Mouse (Mus musculus): ENCODE results near the gene Zfp36l2. TPM values are rescaled to one million over a fixed set of nuclear protein-coding genes. Genes with fewer than 3 reads are reported as not detected.

The Zfp36l2 gene
- total and polyA plus RNA-seq, 2 experiments from 2014 or later = 5.1 to 9.6 TPM

DNA sequence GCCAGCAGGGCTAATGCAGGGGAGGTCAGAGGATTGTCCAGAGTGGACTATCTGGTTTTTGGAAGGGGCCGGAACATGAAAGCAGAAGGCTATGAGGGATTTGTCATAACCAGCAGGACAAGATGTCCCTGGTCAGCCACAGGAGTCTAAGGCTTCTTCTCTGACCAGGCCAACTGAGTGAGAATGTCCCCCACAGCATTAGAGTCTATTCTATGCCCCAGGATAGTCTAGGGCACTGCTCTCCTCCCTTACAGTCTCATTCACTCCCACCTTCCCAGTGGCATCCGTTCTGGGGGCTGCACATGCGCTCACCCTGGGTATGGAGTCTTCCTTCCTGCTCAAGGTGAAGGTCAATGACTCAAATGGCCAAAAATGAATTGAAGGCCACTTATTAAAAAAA, 19.9 kb upstream of the Zfp36l2 start:
- no peaks in the 10 kb centered on the region for H3K9me3 ChIP-seq (ENCODE audit: low read length)
- WGBS = 96% methylated on average over 3 of the region's 3 CpGs
- peaks cover 6% of the 10 kb centered on the region; the same call in 1 of the 2 replicates for H3K36me3 ChIP-seq (ENCODE audit: insufficient read depth)
- H3K4me2 ChIP-seq (ENCODE audit: low read depth) = no peak overlapping the region
- no peaks in the 10 kb centered on the region for H3K27me3 ChIP-seq (ENCODE audit: insufficient read depth, low read length)
- H3K9ac ChIP-seq = no peak overlapping the region
- no peak for ATAC-seq
- no peak overlapping the region for H3K4me3 ChIP-seq (ENCODE audit: low read depth, low read length)
- DNase-seq = no peak
- no peak overlapping the region for H3K27ac ChIP-seq (ENCODE audit: low read depth, low read length)
- no peak for TF ChIP-seq CTCF (IDR thresholded peaks at IDR 0.05; ENCODE audit: low read depth)
- H3K4me1 ChIP-seq (ENCODE audit: insufficient read depth) = no peaks in the 10 kb centered on the region

- Histone ChIP-seq H3K4me2 (ENCODE audit: low read depth) (no peak overlapping the region), H3K27me3 (ENCODE audit: insufficient read depth, low read length) (no peaks in the 10 kb centered on the region), H3K4me1 (ENCODE audit: insufficient read depth) (no peaks in the 10 kb centered on the region), H3K36me3 (ENCODE audit: insufficient read depth) (peaks cover 6% of the 10 kb centered on the region; the same call in 1 of the 2 replicates), H3K27ac (ENCODE audit: low read depth, low read length) (no peak overlapping the region), H3K9me3 (ENCODE audit: low read length) (no peaks in the 10 kb centered on the region), H3K9ac (no peak overlapping the region), H3K4me3 (ENCODE audit: low read depth, low read length) (no peak overlapping the region)
- DNase-seq (no peak), ATAC-seq (no peak)
- TF ChIP-seq CTCF (IDR thresholded peaks at IDR 0.05; ENCODE audit: low read depth) = no peak
- 87% methylated on average over 3 of the region's 3 CpGs for WGBS
These were observed 18.5 kb upstream of the Zfp36l2 start for GRCm38 (mm10) chr17:84206239-84206638.

- DNase-seq (no peak), ATAC-seq (no peak)
- H3K36me3 ChIP-seq (ENCODE audit: insufficient read depth) = peaks cover 6% of the 10 kb centered on the region; the same call in 1 of the 2 replicates
- H3K9me3 ChIP-seq (ENCODE audit: low read length) = no peaks in the 10 kb centered on the region
- H3K27me3 ChIP-seq (ENCODE audit: insufficient read depth, low read length) = no peaks in the 10 kb centered on the region
- H3K4me2 ChIP-seq (ENCODE audit: low read depth) = no peak overlapping the region
- TF ChIP-seq CTCF (IDR thresholded peaks at IDR 0.05; ENCODE audit: low read depth) = no peak
- no peak overlapping the region for H3K27ac ChIP-seq (ENCODE audit: low read depth, low read length)
- WGBS = 87% methylated on average over 5 of the region's 5 CpGs
- H3K9ac ChIP-seq = no peak overlapping the region
- no peaks in the 10 kb centered on the region for H3K4me1 ChIP-seq (ENCODE audit: insufficient read depth)
- H3K4me3 ChIP-seq (ENCODE audit: low read depth, low read length) = no peak overlapping the region
These were observed 17.2 kb upstream of the Zfp36l2 start for GRCm38 (mm10) chr17:84204962-84205361.

- H3K9me3 ChIP-seq (ENCODE audit: low read length) = no peaks in the 10 kb centered on the region
- H3K4me1 ChIP-seq (ENCODE audit: insufficient read depth) = no peaks in the 10 kb centered on the region
- H3K36me3 ChIP-seq (ENCODE audit: insufficient read depth) = peaks cover 6% of the 10 kb centered on the region; the same call in 1 of the 2 replicates
- H3K4me2 ChIP-seq (ENCODE audit: low read depth) = no peak overlapping the region
- no peak overlapping the region for H3K27ac ChIP-seq (ENCODE audit: low read depth, low read length)
- H3K4me3 ChIP-seq (ENCODE audit: low read depth, low read length) = no peak overlapping the region
- no peak overlapping the region for H3K9ac ChIP-seq
- WGBS = 57% methylated on average over 7 of the region's 7 CpGs
- no peak for DNase-seq
- no peak for TF ChIP-seq CTCF (IDR thresholded peaks at IDR 0.05; ENCODE audit: low read depth)
- no peak for ATAC-seq
- H3K27me3 ChIP-seq (ENCODE audit: insufficient read depth, low read length) = no peaks in the 10 kb centered on the region
These were observed 15.6 kb upstream of the Zfp36l2 start for GRCm38 (mm10) chr17:84203340-84203739.

- no peak overlapping the region for H3K4me2 ChIP-seq (ENCODE audit: low read depth)
- no peak overlapping the region for H3K9ac ChIP-seq
- H3K27ac ChIP-seq (ENCODE audit: low read depth, low read length) = no peak overlapping the region
- no peaks in the 10 kb centered on the region for H3K4me1 ChIP-seq (ENCODE audit: insufficient read depth)
- ATAC-seq (no peak), DNase-seq (no peak)
- H3K36me3 ChIP-seq (ENCODE audit: insufficient read depth) = no peaks in the 10 kb centered on the region
- 95% methylated on average over 5 of the region's 5 CpGs for WGBS
- H3K4me3 ChIP-seq (ENCODE audit: low read depth, low read length) = no peak overlapping the region
- H3K9me3 ChIP-seq (ENCODE audit: low read length) = no peaks in the 10 kb centered on the region
- no peak for TF ChIP-seq CTCF (IDR thresholded peaks at IDR 0.05; ENCODE audit: low read depth)
- no peaks in the 10 kb centered on the region for H3K27me3 ChIP-seq (ENCODE audit: insufficient read depth, low read length)
These were observed 13.4 kb upstream of the Zfp36l2 start for GRCm38 (mm10) chr17:84201183-84201582.

- Histone ChIP-seq H3K9me3 (ENCODE audit: low read length) (no peaks in the 10 kb centered on the region), H3K4me1 (ENCODE audit: insufficient read depth) (no peaks in the 10 kb centered on the region), H3K4me2 (ENCODE audit: low read depth) (no peak overlapping the region), H3K36me3 (ENCODE audit: insufficient read depth) (no peaks in the 10 kb centered on the region), H3K27me3 (ENCODE audit: insufficient read depth, low read length) (no peaks in the 10 kb centered on the region), H3K4me3 (ENCODE audit: low read depth, low read length) (no peak overlapping the region), H3K27ac (ENCODE audit: low read depth, low read length) (no peak overlapping the region), H3K9ac (no peak overlapping the region)
- ATAC-seq = no peak
- WGBS = 79% methylated on average over 4 of the region's 4 CpGs
- DNase-seq = no peak
- TF ChIP-seq CTCF (IDR thresholded peaks at IDR 0.05; ENCODE audit: low read depth) = no peak
These were observed 10.2 kb upstream of the Zfp36l2 start for GRCm38 (mm10) chr17:84197912-84198344.

DNA sequence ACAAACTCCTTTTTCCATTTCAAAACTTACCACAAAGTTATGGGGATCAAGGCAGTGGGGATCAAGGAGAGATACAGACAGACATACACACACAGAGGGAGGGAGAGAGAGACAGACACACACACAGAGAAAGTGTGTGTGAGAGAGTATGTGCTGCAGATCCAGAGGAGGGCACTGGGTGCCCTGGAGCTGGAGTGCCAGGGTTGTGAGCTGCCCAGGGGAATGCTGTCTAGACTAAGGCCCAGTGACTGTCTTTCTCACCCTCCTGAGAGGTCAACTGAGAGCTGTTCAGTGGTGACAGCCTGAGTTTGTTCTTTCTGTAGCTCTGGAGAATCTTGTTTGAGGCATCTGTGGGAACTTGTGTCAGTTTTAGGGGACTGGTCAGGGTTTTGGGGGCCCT, 8.6 kb upstream of the Zfp36l2 start:
- TF ChIP-seq CTCF (IDR thresholded peaks at IDR 0.05; ENCODE audit: low read depth) = no peak
- Histone ChIP-seq H3K9me3 (ENCODE audit: low read length) (no peaks in the 10 kb centered on the region), H3K4me3 (ENCODE audit: low read depth, low read length) (no peak overlapping the region), H3K4me2 (ENCODE audit: low read depth) (no peak overlapping the region), H3K36me3 (ENCODE audit: insufficient read depth) (peaks cover 3% of the 10 kb centered on the region; the same call in 1 of the 2 replicates), H3K4me1 (ENCODE audit: insufficient read depth) (no peaks in the 10 kb centered on the region), H3K27ac (ENCODE audit: low read depth, low read length) (no peak overlapping the region), H3K27me3 (ENCODE audit: insufficient read depth, low read length) (no peaks in the 10 kb centered on the region), H3K9ac (no peak overlapping the region)
- ATAC-seq (no peak), DNase-seq (no peak)
